Mouse (Mus musculus) megakaryocyte, embryonic 14.5 days (primary cell): ENCODE data around the gene Mtf1.

ENCODE experiments used
- FLI1 ChIP-seq: IDR thresholded peaks from 2 replicates; pipeline ENCODE4 v1.6.1; 2012; ENCODE audit warnings: low read length, inconsistent platforms, mixed read lengths
- GATA1 ChIP-seq: IDR thresholded peaks from 3 replicates; pipeline ENCODE4 v1.6.1; 2012; ENCODE audit warnings: mixed read lengths, low read length, inconsistent platforms, borderline replicate concordance

DNA sequence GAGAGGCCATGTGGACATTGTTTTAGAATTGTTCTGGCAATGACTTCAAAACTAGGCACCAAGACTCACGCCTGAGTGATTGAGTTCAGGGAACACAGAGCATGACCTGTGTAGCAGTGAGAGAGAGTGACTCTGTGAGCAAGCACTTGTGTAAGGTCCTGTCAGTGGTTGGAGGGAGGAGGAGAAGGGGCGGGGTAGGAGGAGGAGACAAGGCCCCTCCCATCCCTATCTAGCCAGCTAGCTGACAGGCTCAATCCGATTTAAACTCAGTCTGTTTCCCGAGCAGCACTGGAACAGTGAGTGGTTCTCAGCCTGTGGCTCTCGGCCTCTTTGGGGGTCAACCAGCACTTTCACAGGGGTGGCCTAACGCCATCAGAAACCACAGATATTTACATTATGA is 15.9 kb downstream of the Mtf1 start:
- TF ChIP-seq GATA1 (no peak), FLI1 (no peak)
